Mouse (Mus musculus) myocyte (in vitro differentiated cells): Measurements from ENCODE around the gene Slc2a13. TPM values are rescaled to one million over a fixed set of nuclear protein-coding genes. Genes with fewer than 3 reads are reported as not detected.
A peak's percentile ranks its signal among the peaks of the same experiment; 100 is the strongest.

Source experiments
- H3K27me3 ChIP-seq: one replicate; pipeline ENCODE4 v1.6.1; 2011; ENCODE audit not compliant: control insufficient read depth, insufficient read depth, insufficient read length
- H3K36me3 ChIP-seq: one replicate; pipeline ENCODE4 v1.6.1; 2011; ENCODE audit not compliant: control insufficient read depth, insufficient read depth
- H3K4me2 ChIP-seq: one replicate; pipeline ENCODE4 v1.6.1; 2011; ENCODE audit warnings: low read depth, control low read depth
- H3K4me3 ChIP-seq: one replicate; pipeline ENCODE4 v1.5.1; 2011; ENCODE audit warnings: mild to moderate bottlenecking, control low read depth, moderate library complexity
- H3K79me2 ChIP-seq: one replicate; pipeline ENCODE4 v1.6.1; 2011; ENCODE audit not compliant: control insufficient read depth, insufficient read depth
- H3ac ChIP-seq: one replicate; pipeline ENCODE4 v1.6.1; 2011; ENCODE audit not compliant: control insufficient read depth, insufficient read length
- CEBPB ChIP-seq: IDR thresholded peaks from 2 replicates; pipeline ENCODE4 v1.6.1; 2011; ENCODE audit warnings: mild to moderate bottlenecking, moderate library complexity; ENCODE audit not compliant: poor library complexity, insufficient read depth, severe bottlenecking
- E2F4 ChIP-seq: IDR thresholded peaks from one replicate; pipeline ENCODE4 v1.6.1; 2011; ENCODE audit warnings: mild to moderate bottlenecking, control low read depth, moderate library complexity; ENCODE audit not compliant: insufficient read depth
- MAX ChIP-seq: IDR thresholded peaks from one replicate; pipeline ENCODE4 v1.6.1; 2011; ENCODE audit warnings: low read depth, mild to moderate bottlenecking, control low read depth
- MYOD1 ChIP-seq, 3 experiments: IDR thresholded peaks; one replicate each; pipeline ENCODE4 v1.6.1; 2011; ENCODE audit warnings: control low read depth in 2 of 3, low read depth in 2 of 3, mild to moderate bottlenecking in 2 of 3, moderate library complexity in 1 of 3; ENCODE audit not compliant: insufficient read length in 2 of 3, control insufficient read depth in 1 of 3
- MYOG ChIP-seq, 3 experiments: IDR thresholded peaks; one replicate each; pipeline ENCODE4 v1.6.1; 2011; ENCODE audit warnings: control low read depth in 2 of 3, low read depth in 2 of 3, mild to moderate bottlenecking in 2 of 3; ENCODE audit not compliant: insufficient read length in 2 of 3, control insufficient read depth in 1 of 3, insufficient read depth in 1 of 3
- POLR2A ChIP-seq: IDR thresholded peaks from one replicate; pipeline ENCODE4 v1.6.1; 2011; ENCODE audit warnings: low read depth, mild to moderate bottlenecking, control low read depth, moderate library complexity; ENCODE audit not compliant: insufficient read length
- POLR2AphosphoS2 ChIP-seq: IDR thresholded peaks from one replicate; pipeline ENCODE4 v1.6.1; 2011; ENCODE audit warnings: low read depth, control low read depth; ENCODE audit not compliant: insufficient read length
- REST ChIP-seq: IDR thresholded peaks from one replicate; pipeline ENCODE4 v1.6.1; 2011; ENCODE audit warnings: mild to moderate bottlenecking, control low read depth, moderate library complexity; ENCODE audit not compliant: insufficient read depth, insufficient read length
- SRF ChIP-seq: IDR thresholded peaks from one replicate; pipeline ENCODE4 v1.6.1; 2011; ENCODE audit warnings: low read depth; ENCODE audit not compliant: control insufficient read depth, insufficient read length
- TCF12 ChIP-seq: IDR thresholded peaks from one replicate; pipeline ENCODE4 v1.6.1; 2011; ENCODE audit warnings: mild to moderate bottlenecking, control low read depth; ENCODE audit not compliant: poor library complexity, insufficient read depth, severe bottlenecking
- TCF3 ChIP-seq: IDR thresholded peaks from one replicate; pipeline ENCODE4 v1.6.1; 2011; ENCODE audit warnings: low read depth, control low read depth; ENCODE audit not compliant: insufficient read length
- USF1 ChIP-seq: IDR thresholded peaks from one replicate; pipeline ENCODE4 v1.6.1; 2011; ENCODE audit warnings: low read depth, mild to moderate bottlenecking, control low read depth, moderate library complexity
- polyA plus RNA-seq: library from polyadenylated mRNA; unstranded; fragments of >200 nt; fragmentation: generic; extraction: Trizol; gene quantifications from one replicate; pipeline ENCODE4 v1.2.1, GENCODE M21; 2012; ENCODE audit warnings: missing spikeins

Gene Slc2a13
- polyA plus RNA-seq, 1 experiment = 0.62 TPM

GRCm38 (mm10) chr15:91463857-91464435 lies 109.1 kb downstream of the Slc2a13 start:
- no peak overlapping the region for H3K4me3 ChIP-seq
- no peaks in the 10 kb centered on the region for H3K79me2 ChIP-seq
- H3ac ChIP-seq = no peak overlapping the region
- H3K36me3 ChIP-seq = no peaks in the 10 kb centered on the region
- TF ChIP-seq TCF12 (no peak), USF1 (no peak), CEBPB (no peak), MYOD1 (IDR thresholded peaks at IDR 0.05; ENCODE audit: control insufficient read depth in 1 of 3, insufficient read length in 2 of 3, low read depth in 2 of 3) (no peak), MAX (no peak), REST (no peak), SRF (no peak), POLR2A (no peak), POLR2AphosphoS2 (no peak), MYOG (IDR thresholded peaks at IDR 0.05; ENCODE audit: control insufficient read depth in 1 of 3, insufficient read depth in 1 of 3, insufficient read length in 2 of 3, low read depth in 2 of 3) (no peak), TCF3 (no peak), E2F4 (no peak)
- H3K27me3 ChIP-seq = no peaks in the 10 kb centered on the region
- no peak overlapping the region for H3K4me2 ChIP-seq

DNA sequence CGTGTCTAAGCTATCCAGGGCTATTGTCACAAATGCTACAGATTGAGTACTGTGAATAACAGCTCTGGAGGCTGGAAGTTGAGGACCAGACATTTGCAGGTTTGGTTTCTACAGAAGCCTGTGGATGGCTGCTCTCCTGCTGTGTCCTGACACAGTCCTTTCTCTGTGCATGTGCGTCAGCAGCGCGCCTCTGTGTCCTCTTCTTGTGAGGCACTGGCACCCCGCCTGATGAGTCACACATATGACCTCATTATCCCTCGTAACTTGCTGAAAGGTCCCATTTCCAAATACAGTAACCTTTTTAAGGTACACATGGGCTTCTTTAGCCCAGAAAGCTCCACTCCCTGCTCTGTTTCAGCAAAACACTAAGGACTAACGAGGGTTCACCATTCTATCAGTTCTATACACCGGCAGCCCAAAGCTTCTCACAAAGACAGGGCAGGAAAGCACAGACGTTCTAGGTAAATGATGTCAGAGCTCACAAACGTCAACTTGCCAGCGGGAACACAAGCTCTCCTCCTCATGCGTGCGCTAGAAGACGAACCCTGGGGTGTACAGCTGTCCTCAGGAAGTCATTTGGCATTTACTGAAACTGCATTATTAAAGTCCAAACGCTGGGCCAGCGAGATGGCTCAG lies 109.9 kb downstream of the Slc2a13 start:
- H3K79me2 ChIP-seq = no peaks in the 10 kb centered on the region
- TF ChIP-seq TCF3 = no peak
- 0 out of 2 replicates have a peak, but pooled peaks have one; percentile 22 for TF ChIP-seq CEBPB
- no peak overlapping the region for H3ac ChIP-seq
- peak overlapping the region; percentile 38 for H3K4me2 ChIP-seq
- no peaks in the 10 kb centered on the region for H3K36me3 ChIP-seq
- H3K4me3 ChIP-seq = no peak overlapping the region
- H3K27me3 ChIP-seq = no peaks in the 10 kb centered on the region

DNA sequence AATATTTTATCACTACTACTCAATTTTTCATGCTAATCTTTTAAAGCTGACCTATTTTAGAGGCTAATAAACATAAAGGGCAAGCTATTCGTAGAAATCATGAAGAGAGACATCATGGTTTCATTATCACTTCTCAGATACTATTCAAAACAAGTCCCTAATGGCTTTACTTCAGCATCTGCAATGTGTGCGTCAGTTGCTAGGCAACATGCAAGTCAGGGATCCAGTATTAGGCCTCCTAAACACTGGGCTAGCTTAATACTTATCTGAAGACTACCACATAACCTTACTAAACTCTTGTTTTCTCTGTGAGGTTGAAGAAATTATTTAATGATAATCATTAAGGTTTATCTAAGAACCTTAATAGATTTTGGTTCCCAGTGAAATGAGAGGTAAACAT lies 111.1 kb downstream of the Slc2a13 start:
- no peak overlapping the region for H3K4me2 ChIP-seq
- no peak for TF ChIP-seq TCF12
- TF ChIP-seq POLR2AphosphoS2 = no peak
- no peak for TF ChIP-seq MYOG (IDR thresholded peaks at IDR 0.05; ENCODE audit: control insufficient read depth in 1 of 3, insufficient read depth in 1 of 3, insufficient read length in 2 of 3, low read depth in 2 of 3)
- TF ChIP-seq E2F4 = no peak
- TF ChIP-seq POLR2A = no peak
- H3K27me3 ChIP-seq = no peaks in the 10 kb centered on the region
- H3K79me2 ChIP-seq = no peaks in the 10 kb centered on the region
- H3K36me3 ChIP-seq = no peaks in the 10 kb centered on the region
- no peak overlapping the region for H3K4me3 ChIP-seq
- H3ac ChIP-seq = no peak overlapping the region

DNA sequence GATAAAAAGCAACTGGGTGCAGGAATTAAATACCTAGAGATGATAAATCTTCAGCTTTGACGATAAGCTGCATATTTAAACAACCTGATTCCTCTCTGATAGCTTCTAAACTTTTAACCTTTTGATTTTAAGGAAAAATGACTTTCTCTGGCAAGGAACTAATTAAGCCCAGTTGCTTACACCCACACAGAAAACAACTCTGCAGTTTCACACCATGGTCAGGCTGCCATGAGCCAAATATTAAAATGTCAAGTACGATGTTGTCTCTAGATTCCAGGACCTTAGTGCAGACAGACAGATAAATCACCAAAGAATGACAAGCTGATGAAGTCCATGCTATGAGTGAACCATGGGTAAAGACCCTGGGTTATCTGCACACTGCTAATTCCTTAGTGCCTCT lies 115.9 kb downstream of the Slc2a13 start:
- H3K27me3 ChIP-seq = no peaks in the 10 kb centered on the region
- H3K4me3 ChIP-seq = no peak overlapping the region
- H3K4me2 ChIP-seq = no peak overlapping the region
- no peaks in the 10 kb centered on the region for H3K36me3 ChIP-seq
- no peak overlapping the region for H3ac ChIP-seq
- H3K79me2 ChIP-seq = no peaks in the 10 kb centered on the region
- TF ChIP-seq CEBPB (no peak), MYOD1 (IDR thresholded peaks at IDR 0.05; ENCODE audit: control insufficient read depth in 1 of 3, insufficient read length in 2 of 3, low read depth in 2 of 3) (no peak), REST (no peak)

DNA sequence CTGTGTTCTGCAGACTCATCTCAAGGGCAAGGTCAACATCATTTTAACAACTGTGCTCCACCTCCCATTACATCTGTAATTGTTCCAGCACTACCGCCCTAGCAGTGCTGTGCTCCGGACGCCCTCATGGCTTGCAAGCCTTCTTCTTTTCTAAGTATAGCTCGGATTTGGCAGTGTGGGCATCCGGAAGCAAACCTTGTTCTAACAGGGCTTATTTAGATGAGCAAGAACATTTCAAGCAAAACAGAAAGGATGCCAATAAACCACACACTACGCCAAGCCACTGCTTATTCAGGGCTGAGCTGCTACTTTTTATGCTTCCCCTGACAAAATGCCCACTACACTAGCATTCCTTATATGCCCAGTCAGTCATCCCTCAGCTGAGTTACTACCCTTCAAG lies 127.7 kb downstream of the Slc2a13 start:
- no peak for TF ChIP-seq REST
- TF ChIP-seq MAX = no peak
- no peak for TF ChIP-seq USF1
- no peak for TF ChIP-seq MYOG (IDR thresholded peaks at IDR 0.05; ENCODE audit: control insufficient read depth in 1 of 3, insufficient read depth in 1 of 3, insufficient read length in 2 of 3, low read depth in 2 of 3)
- no peak for TF ChIP-seq CEBPB
- TF ChIP-seq TCF3 = no peak
- TF ChIP-seq SRF = no peak
- TF ChIP-seq POLR2AphosphoS2 = no peak
- TF ChIP-seq POLR2A = no peak
- no peak for TF ChIP-seq TCF12
- TF ChIP-seq MYOD1 (IDR thresholded peaks at IDR 0.05; ENCODE audit: control insufficient read depth in 1 of 3, insufficient read length in 2 of 3, low read depth in 2 of 3) = no peak
- TF ChIP-seq E2F4 = no peak
- H3K4me2 ChIP-seq = no peak overlapping the region
- no peak overlapping the region for H3ac ChIP-seq
- no peaks in the 10 kb centered on the region for H3K27me3 ChIP-seq
- H3K79me2 ChIP-seq = no peaks in the 10 kb centered on the region
- no peak overlapping the region for H3K4me3 ChIP-seq
- H3K36me3 ChIP-seq = no peaks in the 10 kb centered on the region
